Mouse (Mus musculus) spleen, postnatal 4 days (tissue): ENCODE measurements around the gene Ttll9.

Source experiments
- DNase-seq, 2 experiments: peaks; one replicate each; pipeline ENCODE4 v3.0.0; 2022; ENCODE audit warnings: low spot score in 2 of 2

The Ttll9 gene

DNA sequence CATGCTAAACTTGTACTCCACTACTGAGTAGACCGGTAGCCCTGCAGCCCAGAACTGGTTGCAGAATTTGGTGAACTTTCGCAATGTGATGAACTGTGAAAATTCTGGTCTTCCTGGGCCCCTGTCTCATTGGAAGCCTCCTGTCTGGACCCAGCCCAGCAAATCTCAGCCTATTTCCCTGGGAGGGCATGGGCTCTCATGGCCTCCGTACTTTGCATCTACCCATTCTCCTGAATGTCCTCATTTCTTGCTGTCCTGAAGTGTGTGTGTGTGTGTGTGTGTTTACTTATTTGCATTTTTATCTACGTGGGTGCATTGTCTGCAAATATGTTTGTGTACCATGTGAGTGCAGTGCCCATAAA is 87.7 kb downstream of the Ttll9 start:
- no peak for DNase-seq

GRCm38 (mm10) chr2:153051095-153051494 is 88.8 kb downstream of the Ttll9 start:
- DNase-seq = no peak

DNA sequence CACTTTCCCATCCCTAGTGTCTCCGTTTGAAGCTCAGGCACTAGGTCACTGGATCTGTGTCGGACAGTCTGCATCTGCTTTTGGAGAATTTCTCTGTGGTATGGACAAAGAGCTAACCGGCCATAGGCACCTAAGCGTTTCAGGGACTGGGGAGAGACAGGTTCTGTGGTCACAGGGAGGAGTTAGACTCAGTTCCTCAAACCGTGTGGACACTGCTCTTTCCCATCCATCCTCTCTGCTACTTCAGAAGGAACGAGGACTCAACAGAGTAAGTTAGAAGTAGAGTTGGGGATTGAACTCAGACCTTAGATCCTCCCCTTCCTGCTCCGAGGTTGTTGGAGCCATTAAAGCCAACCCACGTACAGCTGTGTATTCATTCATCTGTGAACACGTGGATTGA is 89.3 kb downstream of the Ttll9 start:
- no peak for DNase-seq

GRCm38 (mm10) chr2:153052700-153053351 is 90.5 kb downstream of the Ttll9 start:
- DNase-seq = peak in 1 of 2 experiments; percentile 69

- no peak for DNase-seq
Observed at GRCm38 (mm10) chr2:153053896-153054295, 91.6 kb downstream of the Ttll9 start.

- no peak for DNase-seq
Observed at GRCm38 (mm10) chr2:153055270-153055920, 93.1 kb downstream of the Ttll9 start.
